Mouse (Mus musculus) cerebellum, postnatal 14 days (tissue): Measurements from ENCODE around the gene Elk3.
"Not testable (repeated sequence)": the region's sequence is repeated elsewhere in the genome, so short reads cannot be mapped to it uniquely, and the experiment has no call there.

Source experiments
- DNase-seq, 2 experiments: peaks; one replicate each; pipeline ENCODE4 v3.0.0; 2021; ENCODE audit warnings: mixed read lengths in 2 of 2

Gene Elk3

DNA sequence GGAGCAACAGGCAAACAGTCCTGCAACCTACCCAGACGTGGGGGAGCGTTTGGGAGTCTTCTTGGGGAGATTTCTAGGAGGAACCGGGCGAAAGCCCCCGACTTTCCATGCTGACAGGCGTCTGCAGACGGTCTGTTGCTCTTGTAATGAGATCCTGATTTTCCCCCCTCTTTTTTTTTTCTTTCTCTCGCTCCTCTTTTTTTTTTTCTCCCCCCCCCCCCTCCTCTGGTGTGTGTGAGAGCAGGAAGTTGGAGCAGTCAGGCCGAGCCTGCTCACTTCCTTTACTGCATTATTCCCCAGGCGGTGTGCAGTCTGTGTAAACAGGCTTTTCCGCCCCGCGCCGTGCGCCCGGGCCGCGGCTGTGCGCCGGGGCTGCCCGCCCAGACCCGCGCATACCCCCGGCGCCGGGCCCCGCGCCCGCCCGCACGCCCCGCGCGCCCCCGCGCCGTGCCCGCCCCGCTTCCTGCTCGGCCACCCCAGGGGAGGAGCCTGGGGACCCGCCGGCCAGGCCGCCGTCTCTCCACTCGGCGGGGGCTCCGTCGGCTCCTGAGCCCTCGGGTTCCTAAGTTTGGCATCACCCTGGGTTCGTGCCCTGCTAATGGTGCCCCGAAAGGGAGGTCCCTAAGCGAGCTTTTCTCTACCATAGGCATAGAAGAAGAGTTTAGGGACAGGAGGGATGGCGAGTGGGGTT is at the start of gene Elk3:
Gene Elk3, minus strand, starts transcription at position 415 of the 691 bp plus-strand sequence.
- DNase-seq, result peak in 1 of 2 experiments; percentile 26

DNA sequence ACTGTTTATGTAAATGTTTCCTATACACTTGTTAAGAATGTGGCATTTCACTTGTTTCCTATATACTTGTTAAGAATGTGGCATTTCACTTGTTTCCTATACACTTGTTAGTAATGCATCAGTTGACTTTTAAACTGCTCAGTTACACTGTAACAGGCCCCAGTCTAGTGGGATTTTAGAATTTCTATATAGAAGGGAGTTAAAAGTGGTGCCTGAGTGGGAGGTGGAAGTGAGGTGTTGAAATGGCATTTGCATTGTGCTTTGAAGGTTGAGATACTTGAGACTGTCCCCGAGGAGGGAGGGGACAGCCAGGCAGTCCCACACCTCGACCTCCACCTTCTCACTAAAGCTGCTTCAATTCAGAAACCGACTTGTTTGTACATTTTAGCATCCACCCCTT is 49.7 kb upstream of the Elk3 start:
- DNase-seq, result no peak

GRCm38 (mm10) chr10:93360190-93360589 is 49.3 kb upstream of the Elk3 start:
- not testable (repeated sequence) for DNase-seq

DNA sequence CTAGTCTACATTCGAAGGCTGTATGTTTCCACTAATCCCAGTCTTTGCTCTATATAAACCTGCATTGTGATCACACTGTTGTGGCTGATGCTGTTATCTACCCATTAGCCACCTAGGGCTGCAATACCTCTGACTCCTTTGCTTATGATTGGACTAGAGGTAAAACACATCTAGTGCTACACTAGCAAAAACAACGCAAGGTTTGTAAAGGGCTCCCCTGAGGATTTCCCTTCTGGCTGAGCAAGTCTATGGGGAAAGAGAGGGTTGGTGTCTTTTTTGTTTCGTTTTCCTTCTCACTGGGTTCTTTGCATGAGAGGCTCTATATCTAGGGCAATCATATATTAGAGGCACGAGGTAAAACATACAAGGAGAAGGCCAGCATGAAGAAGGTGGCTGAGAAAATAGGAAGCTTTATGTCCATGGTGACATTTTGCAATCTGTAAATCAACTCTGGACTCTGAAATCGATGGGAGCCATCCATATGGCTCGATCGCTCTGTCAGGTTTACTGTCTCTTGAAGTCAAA is 48.5 kb upstream of the Elk3 start:
- DNase-seq, result no peak

DNA sequence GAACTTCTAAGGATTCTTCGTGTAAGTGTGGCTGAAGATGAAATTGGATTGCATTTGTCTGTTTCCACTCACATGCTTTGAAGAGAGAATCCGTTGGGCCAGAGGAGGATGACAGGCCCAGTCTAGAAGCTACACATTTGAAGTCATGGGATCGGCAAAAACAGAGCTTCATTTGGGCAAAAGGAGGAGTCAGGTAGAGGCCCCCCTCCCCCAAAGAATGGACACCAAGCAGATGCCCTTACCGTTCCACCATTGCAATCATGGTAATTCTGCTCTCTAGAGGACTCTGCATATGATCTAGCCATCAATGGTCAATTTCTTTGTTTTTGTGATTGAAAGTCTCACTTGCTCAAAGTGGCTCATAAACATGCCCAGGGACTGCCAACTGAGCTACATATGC is 47.9 kb upstream of the Elk3 start:
- DNase-seq, result no peak

DNA sequence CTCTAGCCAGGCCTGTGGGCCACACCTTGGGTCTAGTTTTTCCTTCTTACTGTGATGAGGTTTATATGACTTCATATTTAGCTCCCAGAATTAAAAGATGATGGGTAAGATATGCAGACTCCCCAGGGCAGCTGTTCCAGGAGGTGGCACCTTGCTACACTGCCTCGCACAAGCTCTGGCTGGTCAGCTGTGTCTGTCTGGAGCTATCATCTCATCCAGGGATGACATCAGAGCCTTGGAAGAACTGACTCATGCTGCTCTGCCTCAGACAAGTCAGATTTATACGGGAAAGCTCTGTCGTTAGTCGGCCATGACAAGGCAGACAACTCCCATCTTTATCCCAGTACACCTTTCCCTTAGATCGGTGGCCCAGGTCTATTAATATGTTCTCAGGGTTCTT is 46.2 kb upstream of the Elk3 start:
- DNase-seq, result no peak

GRCm38 (mm10) chr10:93356122-93356521 is 45.2 kb upstream of the Elk3 start:
- no peak for DNase-seq

DNA sequence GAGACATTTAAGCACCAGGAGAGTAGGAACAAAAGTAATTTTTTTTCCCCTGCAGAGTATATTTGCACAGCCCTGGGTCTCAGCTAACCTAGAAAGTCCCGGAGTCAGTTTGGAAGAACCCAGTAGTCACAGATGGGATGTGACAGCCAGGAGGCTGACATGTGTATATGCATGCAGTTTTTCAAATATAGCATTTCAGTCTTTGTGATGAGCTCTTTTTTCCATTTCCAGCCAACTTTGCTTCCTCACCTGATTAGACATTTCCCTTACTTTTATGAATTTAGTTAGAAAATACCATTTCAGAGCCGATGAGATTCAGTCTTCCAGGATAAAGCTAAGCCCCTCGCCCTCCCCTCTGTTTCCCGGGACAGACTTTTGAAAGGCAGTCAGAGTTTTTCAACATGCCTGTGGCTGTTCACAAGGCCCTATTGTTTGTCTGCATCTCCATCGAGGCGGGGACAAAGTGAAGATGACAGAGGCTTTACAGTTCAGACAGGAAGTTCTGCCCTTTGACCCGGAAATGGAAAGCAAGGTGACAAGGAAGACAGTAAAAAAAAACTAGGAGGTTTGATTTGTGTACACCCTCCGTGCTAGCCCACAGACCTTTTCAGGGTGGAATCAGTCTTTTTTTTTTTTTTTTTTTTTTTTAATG is 44.5 kb upstream of the Elk3 start:
- no peak for DNase-seq

DNA sequence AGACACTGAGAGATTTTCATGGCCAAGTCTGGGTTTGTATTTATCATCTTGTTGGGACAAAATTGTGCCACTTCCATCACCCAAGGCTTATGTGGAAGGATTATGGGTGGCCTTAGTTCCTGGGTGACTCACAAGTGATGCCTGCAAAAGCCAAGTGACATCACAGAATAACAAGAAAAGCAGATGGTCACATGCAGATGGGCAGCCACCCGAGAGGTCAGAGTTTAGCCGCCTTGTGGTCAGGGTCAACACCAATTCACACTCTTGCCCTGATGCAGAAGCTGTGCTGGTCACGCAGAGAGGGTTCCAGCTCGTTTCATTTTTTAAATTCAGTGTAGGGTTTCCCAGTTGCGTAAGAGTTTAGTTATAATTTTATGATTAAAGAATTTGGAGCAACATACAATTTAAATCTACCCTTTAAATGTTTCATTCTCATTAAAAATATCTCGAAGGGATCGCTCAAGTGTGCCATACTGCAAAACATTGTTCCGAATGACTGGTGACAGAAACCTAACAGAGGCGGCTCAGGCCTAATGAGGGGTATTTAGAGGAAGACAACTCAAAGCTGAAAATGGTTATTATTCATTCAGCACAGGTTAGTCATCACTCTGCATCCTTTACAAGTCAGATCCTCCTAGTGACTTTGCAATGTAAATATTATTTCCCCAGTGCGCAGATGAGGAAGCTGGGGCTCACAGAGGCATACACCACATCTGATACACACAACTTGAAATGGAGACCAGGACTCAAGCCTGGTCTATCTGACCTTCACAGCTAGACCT is 42.8 kb upstream of the Elk3 start:
- DNase-seq, result no peak

GRCm38 (mm10) chr10:93347918-93348505 is 37.1 kb upstream of the Elk3 start:
- DNase-seq, result no peak

DNA sequence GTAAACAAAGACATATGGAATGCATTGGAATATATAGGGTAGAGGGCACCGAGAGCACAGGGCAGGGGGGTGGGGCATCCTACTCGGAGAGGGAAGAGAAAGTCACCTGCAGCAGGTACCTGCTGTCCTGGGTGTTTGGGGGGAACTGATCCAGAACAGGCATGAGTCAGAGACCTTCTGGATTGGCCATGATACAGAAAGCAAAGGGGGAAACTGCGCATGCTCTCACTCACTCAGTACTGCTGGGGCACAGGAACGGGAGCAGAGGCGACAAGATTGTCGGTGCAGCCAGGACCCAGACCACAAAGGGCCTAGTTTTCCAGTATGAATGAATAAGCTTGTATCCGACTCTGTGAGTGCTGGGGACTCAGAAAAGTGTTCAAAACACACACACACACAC is 36.5 kb upstream of the Elk3 start:
- DNase-seq, result no peak

- DNase-seq, result no peak
Measured at GRCm38 (mm10) chr10:93346208-93346936, 35.4 kb upstream of the Elk3 start.

DNA sequence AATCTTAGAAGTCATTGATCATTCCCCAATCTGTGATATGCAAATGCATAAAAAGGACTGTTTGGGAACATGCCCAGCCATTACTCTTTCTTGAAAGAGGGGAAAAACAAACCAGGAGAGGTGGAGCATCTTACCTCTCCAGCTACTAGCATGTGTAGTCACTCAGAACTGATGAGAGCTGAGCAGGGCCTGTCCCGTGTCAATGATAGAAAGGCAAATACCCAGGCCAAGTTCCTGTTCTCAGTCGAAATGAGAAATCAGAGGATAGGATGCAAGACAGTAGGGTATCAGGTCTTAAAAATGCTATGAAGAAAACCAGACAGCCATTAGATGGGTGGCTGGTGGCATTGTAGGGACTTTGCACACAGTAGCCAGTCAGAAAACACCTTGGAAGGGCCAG is 34.6 kb upstream of the Elk3 start:
- DNase-seq, result no peak

DNA sequence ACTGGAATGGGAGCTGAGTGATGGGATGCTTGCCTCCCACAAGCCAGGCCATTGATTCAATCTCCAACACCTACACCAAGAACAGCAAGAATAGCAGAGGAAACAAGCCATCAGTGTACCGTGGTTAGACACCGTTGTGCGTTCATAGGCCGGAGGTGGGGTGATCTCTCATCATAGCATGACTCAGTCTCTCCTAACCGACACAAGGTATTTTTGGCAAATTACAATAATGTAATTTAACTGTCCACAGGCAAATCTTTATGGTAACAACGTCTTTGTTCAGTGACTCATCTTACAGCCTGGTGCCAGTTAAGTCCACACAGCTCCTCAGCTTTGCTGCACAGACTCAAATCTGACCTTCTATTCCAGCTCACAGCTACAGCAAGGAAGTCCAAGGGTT is 32.5 kb upstream of the Elk3 start:
- DNase-seq, result no peak

DNA sequence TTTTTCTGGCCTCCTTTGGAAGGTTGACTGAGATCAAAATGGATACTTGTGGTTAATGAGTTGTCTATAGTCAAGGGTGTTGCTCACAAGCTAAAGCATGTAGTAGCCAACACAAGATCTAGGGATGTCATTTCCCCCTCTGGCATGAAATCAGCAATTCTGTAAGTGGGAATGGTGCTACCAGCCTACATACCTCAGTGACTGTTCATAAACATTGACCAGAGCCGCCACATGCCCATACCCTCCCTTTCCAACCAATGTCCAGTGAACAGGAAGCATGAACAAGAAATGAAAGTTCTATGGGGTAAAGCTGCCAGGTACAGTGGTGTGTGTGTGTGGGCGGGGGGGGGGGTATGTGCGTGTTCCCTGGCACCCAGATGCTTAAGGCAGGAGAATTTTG is 32.1 kb upstream of the Elk3 start:
- DNase-seq, result no peak

GRCm38 (mm10) chr10:93338526-93338925 is 27.6 kb upstream of the Elk3 start:
- no peak for DNase-seq

- DNase-seq, result no peak
Measured at GRCm38 (mm10) chr10:93336462-93336931, 25.6 kb upstream of the Elk3 start.

GRCm38 (mm10) chr10:93335828-93336461 is 25.0 kb upstream of the Elk3 start:
- DNase-seq, result no peak

DNA sequence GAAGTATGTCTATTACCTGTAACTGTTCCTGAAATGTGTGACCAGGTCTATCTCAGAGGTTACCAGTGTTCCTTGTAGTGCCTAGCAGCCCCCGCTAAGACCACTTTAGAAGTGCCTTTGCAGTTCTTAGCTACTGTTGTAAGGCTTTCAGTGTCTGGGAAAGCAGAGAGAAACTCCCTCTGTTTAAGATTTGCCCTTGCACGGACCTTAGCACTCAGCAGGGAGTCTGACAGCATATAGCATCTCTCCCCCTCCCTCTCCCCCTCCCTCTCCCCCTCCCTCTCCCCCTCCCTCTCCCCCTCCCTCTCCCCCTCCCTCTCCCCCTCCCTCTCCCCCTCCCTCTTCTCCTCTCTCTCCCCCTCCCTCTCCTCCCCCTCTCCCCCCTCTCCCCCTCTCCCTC is 24.1 kb upstream of the Elk3 start:
- no peak for DNase-seq

- DNase-seq, result no peak
Measured at GRCm38 (mm10) chr10:93333239-93333638, 22.3 kb upstream of the Elk3 start.

- peak in 1 of 2 experiments; percentile 29 for DNase-seq
Measured at GRCm38 (mm10) chr10:93332261-93332809, 21.4 kb upstream of the Elk3 start.

DNA sequence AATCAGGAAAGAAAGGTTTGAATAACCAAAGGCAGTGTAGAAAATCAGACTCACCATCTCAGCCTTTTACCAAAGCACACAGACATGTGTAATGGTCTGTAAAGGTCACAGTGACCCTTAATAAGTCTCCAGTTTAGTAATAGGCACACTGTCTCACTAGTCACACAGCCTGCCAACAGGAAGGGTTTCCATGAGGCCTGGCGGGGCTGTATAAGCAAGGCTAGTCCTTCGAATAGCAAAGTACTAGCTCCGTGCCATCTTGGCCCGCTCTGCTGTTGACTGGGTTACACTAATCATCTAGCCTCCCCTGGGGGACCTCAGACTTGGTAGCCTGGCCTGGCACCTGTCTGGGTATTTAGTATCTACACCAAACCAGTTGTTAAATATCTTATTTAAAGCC is 20.6 kb upstream of the Elk3 start:
- DNase-seq, result no peak
